Mouse (Mus musculus): ENCODE measurements at regions not wholly inside any gene's neighbourhood (a gene's known extent, or its start where the extent isn't known, plus 50 kb on each side); places are given as distances from the start of the nearest gene placed in this dataset.

DNA sequence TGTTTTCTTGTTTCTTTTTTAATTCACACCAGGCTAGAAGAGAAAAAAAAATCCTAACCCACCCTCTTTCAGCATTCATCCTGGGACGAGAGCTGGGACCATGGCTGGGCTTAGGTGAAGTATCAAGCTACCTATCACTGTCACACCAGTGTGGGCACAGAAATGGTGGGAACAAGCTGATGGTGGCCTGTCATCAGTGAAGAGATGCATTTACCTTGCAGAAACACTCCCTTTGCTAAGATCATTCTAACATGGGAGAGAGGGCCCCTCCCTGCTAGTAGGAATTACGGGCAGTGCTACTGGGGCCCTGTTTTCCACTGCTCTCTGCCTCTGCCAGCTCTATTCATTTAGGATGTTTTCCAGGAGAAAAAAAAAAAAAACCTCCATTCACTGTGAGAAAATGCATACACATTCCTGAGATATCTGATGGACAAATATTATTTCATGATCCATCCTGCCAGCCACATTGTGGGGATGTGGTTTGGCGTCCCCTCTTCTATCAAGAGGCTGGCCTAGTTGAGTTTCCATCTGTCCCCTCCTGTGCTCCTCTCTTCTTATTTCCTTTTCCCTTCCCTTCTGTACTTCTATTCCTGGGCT is 94.6 kb upstream of the Cd93 start:
- TF ChIP-seq CTCF (IDR thresholded peaks at IDR 0.05) = no peak

DNA sequence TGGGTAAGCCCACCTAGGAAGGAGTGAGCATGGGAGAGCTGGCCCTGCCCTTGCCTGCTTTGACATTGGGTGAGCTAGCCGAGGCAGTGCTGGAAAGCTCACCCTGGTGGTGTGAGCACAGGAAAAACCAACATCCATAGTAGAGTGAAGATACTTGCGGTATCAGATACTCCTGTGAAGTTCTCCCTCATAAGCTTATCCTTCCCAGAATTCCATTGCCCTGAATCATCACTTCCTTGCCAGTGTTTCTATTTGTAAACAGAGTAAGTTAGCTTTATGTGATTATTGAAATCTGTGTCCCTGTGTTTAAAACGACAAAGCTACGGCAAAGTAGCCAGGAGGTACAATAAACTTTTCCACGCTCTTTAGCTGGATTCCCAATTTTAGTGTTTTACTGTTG is 93.9 kb upstream of the Cd93 start:
- DNase-seq = no peak
- no peak overlapping the region for H3K4me3 ChIP-seq
- intact Hi-C loops (cut with DNase I) = loop anchor here (5.0 kb wide), 1 partner anchor 130 kb away; the partner anchor contains the start of gene Thbd
- no peak for TF ChIP-seq CTCF (IDR thresholded peaks at IDR 0.05)
- no peak overlapping the region for H3K27ac ChIP-seq

More for the DNA sequence above, 94.6 kb upstream of the Cd93 start:
- no peak overlapping the region for H3K4me3 ChIP-seq
- no peak overlapping the region for H3K27ac ChIP-seq
- DNase-seq = no peak
- intact Hi-C loops (cut with DNase I) = loop anchor here (5.0 kb wide), 1 partner anchor 131 kb away; the partner anchor contains the start of gene Thbd

DNA sequence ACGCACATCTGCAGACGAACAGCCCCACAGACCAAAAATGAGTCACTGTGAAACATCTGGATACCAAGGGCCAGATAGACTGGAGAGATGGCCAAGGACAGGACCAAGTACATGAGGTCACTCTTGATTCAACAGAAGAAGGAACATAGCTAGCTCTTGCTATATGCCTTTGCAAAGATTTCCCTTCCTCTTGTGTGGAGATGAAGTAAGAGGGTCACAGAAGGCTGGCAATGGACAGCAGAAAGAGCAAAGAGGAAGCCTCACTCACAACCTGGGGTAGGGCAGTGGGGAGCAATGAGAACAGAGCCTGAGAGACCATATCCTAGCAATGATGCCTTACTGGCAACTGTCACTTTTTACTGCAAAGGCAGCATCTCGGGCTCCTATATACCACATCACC is 93.2 kb upstream of the Cd93 start:
- Histone ChIP-seq H3K4me3 (no peak overlapping the region), H3K27ac (no peak overlapping the region)
- TF ChIP-seq CTCF (IDR thresholded peaks at IDR 0.05) = no peak
- intact Hi-C loops (cut with DNase I) = loop anchor here (5.0 kb wide), 1 partner anchor 129 kb away; the partner anchor contains the start of gene Thbd
- DNase-seq = no peak

DNA sequence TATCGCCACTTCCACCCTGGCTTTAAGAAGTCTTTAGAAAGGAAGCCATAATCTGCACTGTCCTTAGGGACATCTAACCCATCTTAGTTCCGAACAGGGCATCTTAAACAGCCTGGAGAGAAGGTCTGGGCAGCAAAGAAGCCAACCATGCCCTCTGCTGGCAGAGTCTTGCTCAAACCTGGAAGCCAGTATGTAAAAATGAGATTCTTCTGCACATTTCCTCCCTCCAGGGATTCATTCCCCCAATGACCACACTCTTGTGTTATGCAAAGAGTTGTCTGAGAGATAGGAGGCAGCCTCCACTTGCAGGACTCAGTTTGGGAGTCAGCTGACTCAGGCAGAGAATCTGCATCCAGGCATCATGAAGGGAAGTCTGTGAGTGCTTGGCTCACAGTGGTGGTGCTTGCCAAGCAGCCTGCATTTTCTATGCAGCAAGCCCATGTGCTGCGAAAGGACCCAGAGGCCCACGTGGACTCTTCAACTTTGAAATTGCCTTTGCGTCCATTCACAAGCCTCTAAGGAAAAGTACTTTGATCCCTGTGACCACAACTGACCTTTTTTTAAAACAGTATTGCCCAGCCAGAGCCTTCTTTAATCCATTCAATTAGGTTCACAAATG is 92.3 kb upstream of the Cd93 start:
- DNase-seq = peak; percentile 70
- H3K4me3 ChIP-seq = no peak overlapping the region
- TF ChIP-seq CTCF (IDR thresholded peaks at IDR 0.05) = peak; percentile 82
- H3K27ac ChIP-seq = no peak overlapping the region
- intact Hi-C loops (cut with DNase I) = loop anchor here (5.0 kb wide), 1 partner anchor 128 kb away; the partner anchor contains the start of gene Thbd

DNA sequence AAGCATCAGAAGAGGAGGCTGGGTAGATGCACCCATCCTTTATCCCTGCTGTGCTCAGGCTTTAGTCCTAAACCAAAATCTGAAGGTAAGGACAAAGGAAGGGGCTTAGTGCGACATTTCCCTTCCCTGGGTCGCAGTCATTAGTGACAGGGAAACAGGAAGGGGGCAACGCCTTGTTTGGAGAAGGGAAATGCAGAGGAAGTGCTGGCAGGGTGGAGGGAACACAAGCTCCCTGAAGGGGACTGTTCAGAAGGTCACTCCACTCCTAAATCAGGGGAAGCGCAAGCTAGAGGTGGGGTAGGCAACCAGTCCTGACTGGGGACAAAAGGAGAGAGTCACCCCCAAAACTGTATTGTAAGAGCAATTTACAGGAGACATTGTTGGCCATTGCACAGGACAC is 88.7 kb upstream of the Cd93 start:
- no peak for TF ChIP-seq CTCF (IDR thresholded peaks at IDR 0.05)
- Histone ChIP-seq H3K27ac (peak overlapping the region; percentile 81), H3K4me3 (no peak overlapping the region)
- intact Hi-C loops (cut with DNase I) = no loop called here
- DNase-seq = no peak

DNA sequence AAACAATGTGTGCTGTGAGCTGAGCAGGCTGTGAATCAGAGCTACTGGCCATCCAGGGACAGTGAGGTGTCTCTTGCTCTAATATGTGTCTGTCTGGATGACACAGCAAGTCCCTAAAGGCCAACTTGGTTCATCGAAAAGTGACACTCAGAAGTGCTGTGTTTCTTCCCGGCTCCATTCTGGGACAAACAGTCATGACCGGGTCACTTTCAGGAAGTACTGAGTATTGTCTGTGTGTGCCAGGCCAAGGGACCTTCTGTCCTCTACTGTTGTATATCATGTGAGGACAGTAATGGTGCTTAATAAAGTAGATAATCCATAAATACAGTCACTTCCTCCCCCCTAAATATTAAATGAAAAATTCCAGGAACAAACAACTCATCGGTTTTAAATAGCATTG is 87.2 kb upstream of the Cd93 start:
- DNase-seq = peak; percentile 51
- no peak for TF ChIP-seq CTCF (IDR thresholded peaks at IDR 0.05)
- intact Hi-C loops (cut with DNase I) = no loop called here
- peak overlapping the region; percentile 81 for H3K27ac ChIP-seq
- no peak overlapping the region for H3K4me3 ChIP-seq

DNA sequence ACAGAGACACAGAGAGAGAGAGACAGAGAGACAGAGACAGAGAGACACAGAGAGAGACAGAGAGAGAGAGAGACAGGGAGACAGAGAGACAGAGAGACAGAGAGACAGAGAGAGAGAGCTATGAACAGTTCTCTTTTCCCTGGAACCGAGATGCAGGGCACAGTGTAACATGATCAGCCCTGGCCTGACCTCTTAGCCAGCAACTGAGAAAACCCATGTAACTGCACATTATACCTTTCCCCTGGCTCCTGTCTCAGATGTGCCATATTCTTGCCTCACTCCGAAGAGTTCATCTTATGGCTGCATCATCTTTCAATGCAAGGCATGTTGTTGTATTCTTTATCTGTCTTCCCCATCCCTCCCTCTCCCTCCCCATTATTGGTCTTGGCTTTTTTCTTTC is 86.5 kb upstream of the Cd93 start:
- H3K4me3 ChIP-seq = no peak overlapping the region
- peak; percentile 44 for DNase-seq
- TF ChIP-seq CTCF (IDR thresholded peaks at IDR 0.05) = no peak
- intact Hi-C loops (cut with DNase I) = no loop called here
- H3K27ac ChIP-seq = peak overlapping the region; percentile 81

DNA sequence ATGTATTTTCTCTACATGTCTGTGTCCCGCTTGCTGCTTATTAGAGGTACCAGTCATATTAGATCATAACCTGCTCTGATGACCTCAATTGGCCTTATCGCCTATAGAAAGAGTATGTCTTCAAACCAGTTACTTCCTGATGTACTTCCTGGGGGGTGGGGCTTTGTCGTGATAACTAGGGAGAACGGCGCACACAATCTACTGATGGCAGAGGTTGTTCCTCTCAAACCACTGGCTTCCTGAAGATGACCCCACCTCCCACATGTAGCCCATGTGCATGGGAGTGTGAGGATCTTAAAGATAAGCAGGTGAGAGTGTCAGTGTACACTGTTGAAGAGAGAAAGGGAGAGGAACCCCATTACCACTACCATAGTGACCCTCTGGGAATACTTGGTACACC is 84.4 kb upstream of the Cd93 start:
- Histone ChIP-seq H3K27ac (no peak overlapping the region), H3K4me3 (no peak overlapping the region)
- DNase-seq = no peak
- TF ChIP-seq CTCF (IDR thresholded peaks at IDR 0.05) = no peak
- intact Hi-C loops (cut with DNase I) = no loop called here

DNA sequence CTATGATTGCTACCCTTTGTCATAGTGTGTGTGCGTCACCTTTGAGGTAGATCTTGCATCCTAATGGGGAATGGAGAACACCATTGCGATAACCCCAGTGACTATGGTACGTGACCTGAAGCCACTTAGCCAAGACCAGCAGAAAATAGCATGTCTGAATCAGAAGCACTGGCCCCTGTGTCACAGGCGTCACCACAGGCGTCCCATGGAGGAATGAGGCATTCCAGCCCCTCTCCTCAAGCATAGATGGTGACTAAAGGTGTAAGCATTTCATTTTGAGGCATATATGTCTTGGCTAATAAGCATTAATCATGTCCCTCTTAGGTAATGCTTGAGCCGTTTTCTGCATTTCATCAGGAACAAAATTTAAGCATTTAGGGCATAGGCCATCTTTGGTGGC is 82.1 kb upstream of the Cd93 start:
- no peak for TF ChIP-seq CTCF (IDR thresholded peaks at IDR 0.05)
- H3K27ac ChIP-seq = no peak overlapping the region
- no peak for DNase-seq
- H3K4me3 ChIP-seq = no peak overlapping the region
- intact Hi-C loops (cut with DNase I) = no loop called here

DNA sequence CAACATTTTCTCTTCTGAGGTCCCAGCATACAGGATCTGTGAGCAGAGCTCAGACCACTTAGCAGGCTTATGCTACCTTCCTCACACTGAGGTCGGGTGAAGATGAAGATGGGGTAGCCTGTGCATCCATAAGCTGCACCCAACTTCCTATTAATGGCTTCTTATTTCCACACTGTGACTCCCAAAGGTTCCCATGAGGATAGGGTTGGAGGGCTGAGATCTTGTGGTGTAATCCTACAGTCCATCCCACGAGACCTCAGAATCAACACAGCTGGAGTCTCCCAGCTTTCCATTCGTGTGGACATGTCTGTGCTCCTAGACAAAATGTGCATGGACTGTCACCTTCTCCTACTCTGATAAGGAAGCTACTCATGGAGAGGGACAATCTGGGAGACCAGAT is 80.0 kb upstream of the Cd93 start:
- DNase-seq = no peak
- no peak overlapping the region for H3K27ac ChIP-seq
- H3K4me3 ChIP-seq = no peak overlapping the region
- intact Hi-C loops (cut with DNase I) = no loop called here
- no peak for TF ChIP-seq CTCF (IDR thresholded peaks at IDR 0.05)

DNA sequence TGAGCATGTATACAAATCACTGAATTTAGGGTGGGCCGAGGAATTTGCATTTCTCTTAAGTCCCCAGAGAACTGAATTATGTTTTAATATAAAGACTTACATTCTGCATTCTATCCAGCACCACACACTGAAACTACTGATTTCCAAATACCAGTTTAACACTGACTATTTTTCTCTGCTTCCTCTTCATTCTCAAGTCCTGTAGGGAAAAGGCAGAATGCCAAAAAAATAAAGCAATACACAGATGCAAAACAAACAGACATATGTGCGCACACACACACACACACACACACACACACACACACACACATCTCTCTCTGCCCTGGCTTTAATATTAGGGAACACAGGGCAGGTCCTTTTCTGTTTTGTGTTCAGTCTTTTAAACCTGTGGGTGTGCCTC is 79.6 kb upstream of the Cd93 start:
- Histone ChIP-seq H3K4me3 (no peak overlapping the region), H3K27ac (no peak overlapping the region)
- TF ChIP-seq CTCF (IDR thresholded peaks at IDR 0.05) = no peak
- no peak for DNase-seq
- intact Hi-C loops (cut with DNase I) = no loop called here

DNA sequence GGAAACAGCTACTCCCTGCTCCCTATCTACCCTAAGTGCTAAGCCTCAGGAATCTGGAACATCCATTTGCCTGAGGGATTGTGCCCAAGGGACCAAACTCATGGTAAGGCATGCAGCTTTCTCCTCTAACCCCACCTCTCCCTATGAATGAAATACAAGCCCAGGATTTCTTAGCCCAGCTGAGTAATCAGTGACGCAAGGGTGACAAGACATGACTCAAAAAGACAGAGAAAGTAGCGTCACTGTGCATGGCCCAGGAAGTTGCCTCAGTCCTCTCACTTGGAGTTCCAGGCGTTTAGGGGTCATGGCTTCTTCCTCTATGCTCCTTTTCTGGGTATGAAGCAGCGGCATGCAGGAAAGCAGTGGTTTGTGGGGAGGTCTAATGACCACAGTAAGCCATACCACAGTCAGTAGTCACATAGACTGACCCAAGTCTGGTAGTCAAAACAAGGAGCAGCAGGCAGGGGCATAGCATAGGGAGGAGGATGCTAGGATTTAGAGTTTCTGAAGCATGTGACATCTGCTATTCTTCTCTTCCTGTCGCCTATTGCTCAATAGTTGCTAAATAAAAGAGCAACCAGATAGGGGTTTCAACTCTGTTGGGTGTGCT is 78.7 kb upstream of the Cd93 start:
- intact Hi-C loops (cut with DNase I) = no loop called here
- no peak for TF ChIP-seq CTCF (IDR thresholded peaks at IDR 0.05)
- H3K27ac ChIP-seq = peak overlapping the region; percentile 70
- no peak overlapping the region for H3K4me3 ChIP-seq
- DNase-seq = peak; percentile 46

DNA sequence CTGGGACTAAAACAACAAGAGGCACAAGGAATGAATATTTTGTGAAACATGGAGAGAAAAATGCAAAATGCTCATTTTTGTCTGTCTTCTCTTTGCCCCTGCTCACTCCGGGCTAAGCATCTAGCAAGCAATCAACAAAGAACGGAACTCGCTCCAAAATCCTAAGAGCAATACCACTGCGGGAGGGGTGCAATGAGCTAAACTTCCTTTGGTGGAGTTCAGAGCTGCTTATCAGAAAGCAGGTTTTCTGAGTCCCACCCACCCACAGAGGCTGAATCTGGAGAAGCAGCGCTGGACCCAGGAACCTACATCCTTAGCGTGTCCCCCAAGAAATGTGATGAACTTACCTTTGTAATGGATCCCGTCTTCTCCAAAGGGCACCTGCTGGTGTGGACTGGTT is 76.9 kb upstream of the Cd93 start:
- DNase-seq = no peak
- TF ChIP-seq CTCF (IDR thresholded peaks at IDR 0.05) = no peak
- H3K27ac ChIP-seq = peak overlapping the region; percentile 32; the same call in 1 of the 2 replicates
- intact Hi-C loops (cut with DNase I) = no loop called here
- no peak overlapping the region for H3K4me3 ChIP-seq
